Mouse (Mus musculus): Measurements from ENCODE around the gene Foxp1. TPM values are rescaled to one million over a fixed set of nuclear protein-coding genes. Genes with fewer than 3 reads are reported as not detected.
A peak's percentile ranks its signal among the peaks of the same experiment; 100 is the strongest.

The Foxp1 gene
- total RNA-seq, 4 experiments from 2014 or later, result 27.2 to 37.3 (median 31.2) TPM

- DNase-seq (ENCODE audit: low spot score), result no peak
Observed at GRCm38 (mm10) chr6:98954439-98954838, 568.1 kb downstream of the Foxp1 start.

- no peak for DNase-seq (ENCODE audit: low spot score)
Observed at GRCm38 (mm10) chr6:98949703-98950191, 572.8 kb downstream of the Foxp1 start.

GRCm38 (mm10) chr6:98949286-98949685 lies 573.2 kb downstream of the Foxp1 start:
- peak; percentile 39 for DNase-seq (ENCODE audit: low spot score)

- no peak for DNase-seq (ENCODE audit: low spot score)
Observed at GRCm38 (mm10) chr6:98948153-98949141, 574.1 kb downstream of the Foxp1 start.

GRCm38 (mm10) chr6:98947486-98948152 lies 574.9 kb downstream of the Foxp1 start:
- no peak for DNase-seq (ENCODE audit: low spot score)

GRCm38 (mm10) chr6:98946731-98947130 lies 575.8 kb downstream of the Foxp1 start:
- no peak for DNase-seq (ENCODE audit: low spot score)

GRCm38 (mm10) chr6:98945496-98946412 lies 576.8 kb downstream of the Foxp1 start:
- DNase-seq (ENCODE audit: low spot score), result no peak

- DNase-seq (ENCODE audit: low spot score), result no peak
Observed at GRCm38 (mm10) chr6:98938348-98938747, 584.2 kb downstream of the Foxp1 start.

GRCm38 (mm10) chr6:98937513-98937912 lies 585.0 kb downstream of the Foxp1 start:
- no peak for DNase-seq (ENCODE audit: low spot score)

- DNase-seq (ENCODE audit: low spot score), result no peak
Observed at GRCm38 (mm10) chr6:98936377-98936776, 586.1 kb downstream of the Foxp1 start.

- DNase-seq (ENCODE audit: low spot score), result no peak
Observed at GRCm38 (mm10) chr6:98935169-98935568, 587.4 kb downstream of the Foxp1 start.

GRCm38 (mm10) chr6:98934381-98934780 lies 588.1 kb downstream of the Foxp1 start:
- DNase-seq (ENCODE audit: low spot score), result no peak

GRCm38 (mm10) chr6:98933135-98933724 lies 589.3 kb downstream of the Foxp1 start:
- DNase-seq (ENCODE audit: low spot score), result no peak

- DNase-seq (ENCODE audit: low spot score), result no peak
Observed at GRCm38 (mm10) chr6:98931881-98932540, 590.5 kb downstream of the Foxp1 start.

GRCm38 (mm10) chr6:98930652-98931300 lies 591.7 kb downstream of the Foxp1 start:
- no peak for DNase-seq (ENCODE audit: low spot score)

GRCm38 (mm10) chr6:98928365-98928764 lies 594.2 kb downstream of the Foxp1 start:
- DNase-seq (ENCODE audit: low spot score), result no peak

GRCm38 (mm10) chr6:98901259-98901658 lies 621.3 kb downstream of the Foxp1 start:
- no peak for DNase-seq (ENCODE audit: low spot score)

- DNase-seq (ENCODE audit: low spot score), result no peak
Observed at GRCm38 (mm10) chr6:98878208-98878607, 644.3 kb downstream of the Foxp1 start.

GRCm38 (mm10) chr6:98876401-98876800 lies 646.1 kb downstream of the Foxp1 start:
- no peak for DNase-seq (ENCODE audit: low spot score)

Measured in heart, adult 8-10 months (tissue).